Mouse (Mus musculus) bone marrow, adult 2 months (tissue): ENCODE measurements around the gene Bcl2. TPM values are rescaled to one million over a fixed set of nuclear protein-coding genes. Genes with fewer than 3 reads are reported as not detected.

Source experiments
- H3K27ac ChIP-seq: fragments of 200-500 bp; 2 replicates; pipeline ENCODE4 v1.5.1; 2012; ENCODE audit warnings: low read depth, mild to moderate bottlenecking, control low read depth, inconsistent platforms, low read length; ENCODE audit not compliant: control insufficient read depth, poor library complexity, insufficient read depth
- H3K4me1 ChIP-seq: fragments of 200-500 bp; 2 replicates; pipeline ENCODE4 v1.6.1; 2011; ENCODE audit warnings: low read length; ENCODE audit not compliant: control insufficient read depth, insufficient read depth
- H3K4me3 ChIP-seq: fragments of 200-500 bp; replicated peaks from 2 replicates; pipeline ENCODE3; 2011; ENCODE audit warnings: mild to moderate bottlenecking, low read depth, low read length, control low read depth; ENCODE audit not compliant: control insufficient read depth
- CTCF ChIP-seq: fragments of 200-500 bp; IDR thresholded peaks from 2 replicates; pipeline ENCODE4 v1.5.1; 2011; ENCODE audit warnings: low read length, control low read depth; ENCODE audit not compliant: control insufficient read depth, insufficient read depth
- POLR2A ChIP-seq: fragments of 200-500 bp; IDR thresholded peaks from 2 replicates; pipeline ENCODE4 v1.6.1; 2011; ENCODE audit warnings: low read depth, mild to moderate bottlenecking, control low read depth, low read length, borderline replicate concordance; ENCODE audit not compliant: control insufficient read depth
- WGBS: fragments of 180-500 bp; shearing (Covaris S2); methylation state at CpG from one replicate; pipeline ENCODE4 v1.1.7; 2018; 5-methylcytosine and 5-hydroxymethylcytosine counted together
- polyA plus RNA-seq: library from polyadenylated mRNA; stranded (reverse); fragments of >200 nt; gene quantifications from 2 replicates; pipeline ENCODE4 v1.2.4, GENCODE M21; 2011; ENCODE audit warnings: low replicate concordance; ENCODE audit not compliant: missing spikeins, insufficient read depth, insufficient read length

Bcl2 gene
- polyA plus RNA-seq, 1 experiment = 14.4 TPM

- Histone ChIP-seq H3K4me1 (no peaks in the 10 kb centered on the region; the same call in none of the 2 replicates), H3K27ac (no peak overlapping the region), H3K4me3 (no peak overlapping the region)
- TF ChIP-seq POLR2A (no peak), CTCF (no peak)
- whole genome bisulfite sequencing = 51% methylated on average over 6 of the region's 6 CpGs
Observed at GRCm38 (mm10) chr1:106707036-106707880, 6.8 kb downstream of the Bcl2 start.

- H3K4me1 ChIP-seq = peaks cover 2% of the 10 kb centered on the region; the same call in 1 of the 2 replicates
- H3K4me3 ChIP-seq = no peak overlapping the region
- TF ChIP-seq CTCF (no peak), POLR2A (no peak)
- H3K27ac ChIP-seq = no peak overlapping the region
- WGBS = 39% methylated on average over 3 of the region's 3 CpGs
Observed at GRCm38 (mm10) chr1:106703183-106703582, 10.9 kb downstream of the Bcl2 start.

GRCm38 (mm10) chr1:106702471-106703175 is 11.5 kb downstream of the Bcl2 start:
- 43% methylated on average over 4 of the region's 4 CpGs for WGBS
- no peak for TF ChIP-seq POLR2A
- TF ChIP-seq CTCF = no peak
- Histone ChIP-seq H3K27ac (no peak overlapping the region), H3K4me1 (peaks cover 2% of the 10 kb centered on the region; the same call in 1 of the 2 replicates), H3K4me3 (no peak overlapping the region)

GRCm38 (mm10) chr1:106700520-106701114 is 13.5 kb downstream of the Bcl2 start:
- no peak overlapping the region for H3K4me3 ChIP-seq
- peaks cover 5% of the 10 kb centered on the region; the same call in 1 of the 2 replicates for H3K4me1 ChIP-seq
- TF ChIP-seq CTCF (no peak), POLR2A (no peak)
- no peak overlapping the region for H3K27ac ChIP-seq
- 62% methylated on average over 9 of the region's 9 CpGs for WGBS

GRCm38 (mm10) chr1:106696472-106696871 is 17.6 kb downstream of the Bcl2 start:
- 79% methylated on average over 5 of the region's 5 CpGs for WGBS
- H3K27ac ChIP-seq = no peak overlapping the region
- no peak for TF ChIP-seq POLR2A
- TF ChIP-seq CTCF = no peak
- peaks cover 7% of the 10 kb centered on the region for H3K4me1 ChIP-seq
- no peak overlapping the region for H3K4me3 ChIP-seq

- WGBS = 33% methylated on average over 4 of the region's 4 CpGs
Observed at GRCm38 (mm10) chr1:106695649-106696048, 18.4 kb downstream of the Bcl2 start.

GRCm38 (mm10) chr1:106694316-106694715 is 19.8 kb downstream of the Bcl2 start:
- WGBS = 86% methylated on average over 6 of the region's 6 CpGs
- Histone ChIP-seq H3K4me1 (peaks cover 6% of the 10 kb centered on the region), H3K4me3 (no peak overlapping the region), H3K27ac (no peak overlapping the region)
- no peak for TF ChIP-seq POLR2A
- no peak for TF ChIP-seq CTCF

More at GRCm38 (mm10) chr1:106695649-106696048, 18.4 kb downstream of the Bcl2 start:
- Histone ChIP-seq H3K4me1 (peaks cover 7% of the 10 kb centered on the region), H3K27ac (peak overlapping the region; percentile 59), H3K4me3 (no peak overlapping the region)
- TF ChIP-seq POLR2A = no peak
- no peak for TF ChIP-seq CTCF

- peaks cover 6% of the 10 kb centered on the region for H3K4me1 ChIP-seq
- no peak for TF ChIP-seq POLR2A
- TF ChIP-seq CTCF = no peak
- no peak overlapping the region for H3K4me3 ChIP-seq
- H3K27ac ChIP-seq = no peak overlapping the region
Observed at GRCm38 (mm10) chr1:106692599-106692998, 21.5 kb downstream of the Bcl2 start.
